12 mouse cellular contexts compared by ENCODE assay signal in the genomic region with DNA sequence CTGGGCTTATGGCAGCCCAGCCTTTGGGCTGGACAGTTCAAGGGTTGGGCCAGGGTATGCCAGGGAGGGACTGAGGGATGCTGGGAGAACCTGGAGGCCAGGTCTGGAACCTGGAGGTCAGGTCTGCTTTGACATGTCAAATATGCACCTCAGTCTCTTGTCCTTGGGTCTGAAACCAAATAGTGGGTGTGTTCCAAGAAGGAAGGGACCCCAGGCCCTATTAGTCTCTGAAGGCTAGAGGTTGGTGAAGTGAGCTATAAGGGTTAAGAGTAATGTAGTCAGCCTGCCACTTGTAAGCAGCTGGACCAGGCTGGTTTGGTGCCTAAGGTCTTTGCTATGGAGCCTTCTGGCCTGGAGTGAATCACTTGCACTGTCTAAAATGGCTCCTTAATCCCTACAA. TPM values are rescaled to one million over a fixed set of nuclear protein-coding genes. Genes with fewer than 3 reads are reported as not detected.
DNase-seq lines count a peak whose midpoint lies in the region; ATAC-seq and TF ChIP-seq lines count a peak whose summit lies in the region.
"Had no signal": no experiment of that assay in that cellular context is flagged by ENCODE, and none has a peak within 500 bp of the region (broad histone marks: within the 10 kb centered on the region; RNA-seq: fewer than 3 reads in every experiment).

No protein-coding gene starts in this region.

- no peak for TF ChIP-seq EP300 in stomach, postnatal 0 days (optimal IDR thresholded peaks at IDR 0.05)

- H3K9ac ChIP-seq in kidney, postnatal 0 days (ENCODE audit: low read depth, low read length): no peak overlapping the region
- H3K9ac ChIP-seq in intestine, postnatal 0 days (ENCODE audit: low read depth, low read length): no peak overlapping the region
- no peak overlapping the region for H3K9ac ChIP-seq in stomach, postnatal 0 days (ENCODE audit: low read length)
- H3K9ac ChIP-seq: midbrain, embryonic 12.5 days had no signal

- H3K36me3 ChIP-seq in kidney, postnatal 0 days (ENCODE audit: insufficient read depth, low read length): 0 out of 2 replicates have a peak, but pooled peaks cover 4% of the 10 kb centered on the region
- H3K36me3 ChIP-seq in thymus, adult 2 months (ENCODE audit: control insufficient read depth, insufficient read depth, low read length): 0 out of 2 replicates have a peak, but pooled peaks cover 6% of the 10 kb centered on the region
- peaks cover 7% of the 10 kb centered on the region; the same call in 1 of the 2 replicates for H3K36me3 ChIP-seq in intestine, postnatal 0 days (ENCODE audit: control insufficient read depth, insufficient read depth)
- H3K36me3 ChIP-seq in stomach, postnatal 0 days (ENCODE audit: control insufficient read depth, insufficient read depth, low read length): no peaks in the 10 kb centered on the region; the same call in 1 of the 2 replicates
- H3K36me3 ChIP-seq: midbrain, embryonic 12.5 days had no signal

- no peaks in the 10 kb centered on the region for H3K9me3 ChIP-seq in kidney, postnatal 0 days (replicated peaks; ENCODE audit: low read length)
- H3K9me3 ChIP-seq in intestine, postnatal 0 days (ENCODE audit: control insufficient read depth): no peaks in the 10 kb centered on the region
- no peaks in the 10 kb centered on the region for H3K9me3 ChIP-seq in stomach, postnatal 0 days (ENCODE audit: control insufficient read depth, low read length)
- H3K9me3 ChIP-seq: midbrain, embryonic 12.5 days had no signal

- no peaks in the 10 kb centered on the region for H3K4me1 ChIP-seq in kidney, postnatal 0 days (replicated peaks; ENCODE audit: insufficient read depth, low read length)
- H3K4me1 ChIP-seq in thymus, adult 2 months (replicated peaks; ENCODE audit: control insufficient read depth, insufficient read depth, low read length): peaks cover 13% of the 10 kb centered on the region
- H3K4me1 ChIP-seq in intestine, postnatal 0 days (replicated peaks; ENCODE audit: control insufficient read depth, insufficient read depth, low read length): peaks cover 5% of the 10 kb centered on the region; the same call in 1 of the 2 replicates
- H3K4me1 ChIP-seq in stomach, postnatal 0 days (replicated peaks; ENCODE audit: control insufficient read depth, insufficient read depth): no peaks in the 10 kb centered on the region; the same call in 1 of the 2 replicates
- H3K4me1 ChIP-seq: midbrain, embryonic 12.5 days had no signal

- no peak for DNase-seq in kidney, postnatal 0 days (ENCODE audit: low spot score)
- DNase-seq in kidney, adult 9 months: no peak
- no peak for DNase-seq in thymus, adult 2 months
- DNase-seq in thymus, postnatal 4 days: no peak
- DNase-seq in stomach, postnatal 0 days (ENCODE audit: low spot score): no peak
- no peak for DNase-seq in thymus, postnatal 14 days
- DNase-seq: adrenal gland, adult 2 months; cerebellum, adult 9-10 months had no signal

- H3K27ac ChIP-seq in kidney, postnatal 0 days: peak overlapping the region; percentile 85
- peak overlapping the region; percentile 85 for H3K27ac ChIP-seq in thymus, adult 2 months (ENCODE audit: control insufficient read depth, insufficient read depth, low read length)
- peak overlapping the region; percentile 60; the same call in 1 of the 2 replicates for H3K27ac ChIP-seq in intestine, postnatal 0 days (ENCODE audit: low read depth, low read length)
- peak overlapping the region; percentile 72 for H3K27ac ChIP-seq in stomach, postnatal 0 days (replicated peaks)
- H3K27ac ChIP-seq: midbrain, embryonic 12.5 days had no signal

- TF ChIP-seq POLR2A in thymus, adult 2 months (IDR thresholded peaks at IDR 0.05; ENCODE audit: control insufficient read depth, extremely low read depth, insufficient read depth, low read length, poor library complexity): no peak

- H3K27me3 ChIP-seq in kidney, postnatal 0 days (ENCODE audit: insufficient read depth, low read length): no peaks in the 10 kb centered on the region
- H3K27me3 ChIP-seq in thymus, adult 2 months (ENCODE audit: control insufficient read depth, insufficient read depth, low read length): no peaks in the 10 kb centered on the region
- no peaks in the 10 kb centered on the region for H3K27me3 ChIP-seq in intestine, postnatal 0 days (replicated peaks; ENCODE audit: control insufficient read depth, insufficient read depth, low read length)
- H3K27me3 ChIP-seq in stomach, postnatal 0 days (ENCODE audit: control insufficient read depth, insufficient read depth, low read length): no peaks in the 10 kb centered on the region
- H3K27me3 ChIP-seq: midbrain, embryonic 12.5 days had no signal

- H3K4me2 ChIP-seq in kidney, postnatal 0 days (ENCODE audit: low read length): no peak overlapping the region
- peak overlapping the region; percentile 51; the same call in 1 of the 2 replicates for H3K4me2 ChIP-seq in intestine, postnatal 0 days (replicated peaks; ENCODE audit: low read depth)
- H3K4me2 ChIP-seq in stomach, postnatal 0 days (replicated peaks; ENCODE audit: low read depth): peak overlapping the region; percentile 34
- H3K4me2 ChIP-seq: midbrain, embryonic 12.5 days had no signal

- ATAC-seq in kidney, postnatal 0 days (replicated peaks; ENCODE audit: low FRiP score, low read depth): 0 out of 2 replicates have a peak, but pooled peaks have one; percentile 4
- ATAC-seq in intestine, postnatal 0 days: no peak
- ATAC-seq in stomach, postnatal 0 days (ENCODE audit: low FRiP score, low TSS enrichment): no peak; the same call in 1 of the 2 replicates
- ATAC-seq in activated CD4-positive, CD25-positive, alpha-beta regulatory T cell, adult 4 months: no peak

- H3K4me3 ChIP-seq in kidney, postnatal 0 days (replicated peaks; ENCODE audit: low read depth, low read length): no peak overlapping the region
- peak overlapping the region; percentile 23; the same call in 1 of the 2 replicates for H3K4me3 ChIP-seq in thymus, adult 2 months (ENCODE audit: control insufficient read depth, insufficient read depth, low read length)
- H3K4me3 ChIP-seq in intestine, postnatal 0 days (ENCODE audit: low read depth, low read length): no peak overlapping the region
- no peak overlapping the region; the same call in 1 of the 2 replicates for H3K4me3 ChIP-seq in stomach, postnatal 0 days (ENCODE audit: low read depth, low read length)
- H3K4me3 ChIP-seq: erythroblast, embryonic 14.5 days; midbrain, embryonic 12.5 days had no signal

- no peak for TF ChIP-seq CTCF in kidney, postnatal 0 days (IDR thresholded peaks at IDR 0.05; ENCODE audit: low read depth)
- no peak for TF ChIP-seq CTCF in thymus, adult 2 months (IDR thresholded peaks at IDR 0.05; ENCODE audit: borderline replicate concordance, control insufficient read depth, extremely low read depth, insufficient read depth, low read length, poor library complexity)
- TF ChIP-seq CTCF in intestine, postnatal 0 days (IDR thresholded peaks at IDR 0.05; ENCODE audit: low read depth): no peak
- TF ChIP-seq CTCF in stomach, postnatal 0 days (IDR thresholded peaks at IDR 0.05; ENCODE audit: low read depth): no peak

RNA-seq across cellular contexts. Expression of gene Ifi27, which starts 0.8 kb away (rescaled TPM):
- polyA plus RNA-seq in kidney, postnatal 0 days (2015; fragmentation: Nextera tagmentation; extraction: Ambion mirVana): 34.1 and 37.5 TPM in 2 replicates
- 457 and 540 TPM in 2 replicates for polyA plus RNA-seq in thymus, adult 2 months (2012; rRNA removed)
- polyA plus RNA-seq in intestine, postnatal 0 days (2015; fragmentation: Nextera tagmentation; extraction: Ambion mirVana): 79.3 and 84.8 TPM in 2 replicates
- 38.9 and 41.9 TPM in 2 replicates for polyA plus RNA-seq in stomach, postnatal 0 days (2015; fragmentation: Nextera tagmentation; extraction: Ambion mirVana)
- 100 to 1,000 TPM; 252 to 334 TPM for polyA plus RNA-seq in activated CD4-positive, CD25-positive, alpha-beta regulatory T cell, adult 4 months (2017; shearing (Covaris generic))

RNA-seq across cellular contexts. Expression of gene Ifi27l2a, which starts 8.6 kb away (rescaled TPM):
- 126 and 205 TPM in 2 replicates for polyA plus RNA-seq in kidney, postnatal 0 days (2015; fragmentation: Nextera tagmentation; extraction: Ambion mirVana)
- polyA plus RNA-seq in thymus, adult 2 months (2012; rRNA removed): 1,465 and 2,132 TPM in 2 replicates
- polyA plus RNA-seq in intestine, postnatal 0 days (2015; fragmentation: Nextera tagmentation; extraction: Ambion mirVana): 86.6 and 95.5 TPM in 2 replicates
- 85.4 and 110 TPM in 2 replicates for polyA plus RNA-seq in stomach, postnatal 0 days (2015; fragmentation: Nextera tagmentation; extraction: Ambion mirVana)
- 1,000 to 10,000 TPM; 1,686 to 1,965 TPM for polyA plus RNA-seq in activated CD4-positive, CD25-positive, alpha-beta regulatory T cell, adult 4 months (2017; shearing (Covaris generic))

RNA-seq across cellular contexts. Expression of gene Ddx24, which starts 9.2 kb away (rescaled TPM):
- 115 and 120 TPM in 2 replicates for polyA plus RNA-seq in kidney, postnatal 0 days (2015; fragmentation: Nextera tagmentation; extraction: Ambion mirVana)
- 50.8 and 54.8 TPM in 2 replicates for polyA plus RNA-seq in thymus, adult 2 months (2012; rRNA removed)
- polyA plus RNA-seq in intestine, postnatal 0 days (2015; fragmentation: Nextera tagmentation; extraction: Ambion mirVana): 84.6 and 106 TPM in 2 replicates
- 68.8 and 84.8 TPM in 2 replicates for polyA plus RNA-seq in stomach, postnatal 0 days (2015; fragmentation: Nextera tagmentation; extraction: Ambion mirVana)
- polyA plus RNA-seq in activated CD4-positive, CD25-positive, alpha-beta regulatory T cell, adult 4 months (2017; shearing (Covaris generic)): 100 to 1,000 TPM; 193 to 282 TPM

RNA-seq across cellular contexts. Expression of gene Ifi27l2b, which starts 22.2 kb away (rescaled TPM):
- not detected in 2 replicates for polyA plus RNA-seq in kidney, postnatal 0 days (2015; fragmentation: Nextera tagmentation; extraction: Ambion mirVana)
- polyA plus RNA-seq in thymus, adult 2 months (2012; rRNA removed): 0.62 and 1.1 TPM in 2 replicates
- 505 and 529 TPM in 2 replicates for polyA plus RNA-seq in intestine, postnatal 0 days (2015; fragmentation: Nextera tagmentation; extraction: Ambion mirVana)
- 17.3 and 19.4 TPM in 2 replicates for polyA plus RNA-seq in stomach, postnatal 0 days (2015; fragmentation: Nextera tagmentation; extraction: Ambion mirVana)
- polyA plus RNA-seq in activated CD4-positive, CD25-positive, alpha-beta regulatory T cell, adult 4 months (2017; shearing (Covaris generic)): not detected
- polyA plus RNA-seq: adrenal gland, adult 2 months; erythroblast, embryonic 14.5 days; midbrain, embryonic 12.5 days had no signal

RNA-seq across cellular contexts. Expression of gene 9330161L09Rik, which starts 27.2 kb away (rescaled TPM):
- polyA plus RNA-seq in kidney, postnatal 0 days (2015; fragmentation: Nextera tagmentation; extraction: Ambion mirVana): 0.34 and 0.41 TPM in 2 replicates
- 1.7 and 2.1 TPM in 2 replicates for polyA plus RNA-seq in thymus, adult 2 months (2012; rRNA removed)
- 0.35 TPM in 1 of 2 replicates, not detected in the other for polyA plus RNA-seq in intestine, postnatal 0 days (2015; fragmentation: Nextera tagmentation; extraction: Ambion mirVana)
- 0.18 and 0.27 TPM in 2 replicates for polyA plus RNA-seq in stomach, postnatal 0 days (2015; fragmentation: Nextera tagmentation; extraction: Ambion mirVana)
- 1 to 10 TPM in 1 of 2 experiments, not detected in 1; 1.1 TPM for polyA plus RNA-seq in activated CD4-positive, CD25-positive, alpha-beta regulatory T cell, adult 4 months (2017; shearing (Covaris generic))
- polyA plus RNA-seq: erythroblast, embryonic 14.5 days had no signal
